Mouse (Mus musculus) MEL (cell line): ENCODE data around the gene Aspscr1. TPM values are rescaled to one million over a fixed set of nuclear protein-coding genes. Genes with fewer than 3 reads are reported as not detected.

Source experiments
- DNase-seq: peaks from one replicate; pipeline ENCODE4 v3.0.0; 2011; ENCODE audit warnings: low read depth, low spot score
- H3K27ac ChIP-seq: 2 replicates; pipeline ENCODE4 v1.5.1; 2012; ENCODE audit warnings: low read depth, mild to moderate bottlenecking, control low read depth, low read length, moderate library complexity; ENCODE audit not compliant: control insufficient read depth
- H3K27me3 ChIP-seq, 2 experiments: fragments of 150-350 bp in 1 of 2; sonication (generic) in 1 of 2; 2 replicates each; pipeline ENCODE4 v1.6.1; 2012; ENCODE audit warnings: low read length in 2 of 2, mild to moderate bottlenecking in 2 of 2, improper control_type of control experiment in 1 of 2, moderate library complexity in 1 of 2; ENCODE audit not compliant: insufficient read depth in 2 of 2, control insufficient read depth in 1 of 2
- H3K36me3 ChIP-seq, 2 experiments: 2 replicates each; pipeline ENCODE4 v1.6.1; 2012 to 2014; ENCODE audit warnings: low read length in 2 of 2, improper control_type of control experiment in 1 of 2, inconsistent platforms in 1 of 2, mild to moderate bottlenecking in 1 of 2; ENCODE audit not compliant: insufficient read depth in 2 of 2, control insufficient read depth in 1 of 2
- H3K4me1 ChIP-seq, 2 experiments: fragments of 150-350 bp in 1 of 2; sonication (generic) in 1 of 2; 2 replicates each; pipeline ENCODE4 v1.6.1; 2012; ENCODE audit warnings: low read length in 2 of 2, improper control_type of control experiment in 1 of 2, mild to moderate bottlenecking in 1 of 2; ENCODE audit not compliant: insufficient read depth in 2 of 2, control insufficient read depth in 1 of 2
- H3K4me3 ChIP-seq, 2 experiments: fragments of 150-350 bp in 1 of 2; sonication (generic) in 1 of 2; 2 replicates each; pipeline ENCODE4 v1.5.1; 2012; ENCODE audit warnings: low read depth in 2 of 2, low read length in 2 of 2, mild to moderate bottlenecking in 2 of 2, moderate library complexity in 2 of 2, control low read depth in 1 of 2, improper control_type of control experiment in 1 of 2; ENCODE audit not compliant: control insufficient read depth in 1 of 2, insufficient read depth in 1 of 2
- H3K79me2 ChIP-seq: 2 replicates; pipeline ENCODE4 v1.6.1; 2012; ENCODE audit warnings: mild to moderate bottlenecking, low read length, moderate library complexity; ENCODE audit not compliant: control insufficient read depth, poor library complexity, insufficient read depth
- H3K9ac ChIP-seq: 2 replicates; pipeline ENCODE4 v1.6.1; 2012; ENCODE audit warnings: low read depth, mild to moderate bottlenecking, control low read depth, low read length, moderate library complexity; ENCODE audit not compliant: control insufficient read depth, poor library complexity, severe bottlenecking
- H3K9me3 ChIP-seq: fragments of 150-350 bp; sonication (generic); replicated peaks from 2 replicates; pipeline ENCODE4 v1.6.1; 2012; ENCODE audit warnings: mild to moderate bottlenecking, low read length, improper control_type of control experiment, moderate library complexity; ENCODE audit not compliant: insufficient read depth
- BHLHE40 ChIP-seq: IDR thresholded peaks from 2 replicates; pipeline ENCODE4 v1.6.1; 2012; ENCODE audit warnings: low read depth, mild to moderate bottlenecking, inconsistent platforms, low read length, improper control_type of control experiment, borderline replicate concordance
- ETS1 ChIP-seq: IDR thresholded peaks from 2 replicates; pipeline ENCODE4 v1.6.1; 2012; ENCODE audit warnings: low read depth, mild to moderate bottlenecking, inconsistent platforms, low read length, improper control_type of control experiment, moderate library complexity
- JUND ChIP-seq: IDR thresholded peaks from 2 replicates; pipeline ENCODE4 v1.6.1; 2011; ENCODE audit warnings: low read depth, mild to moderate bottlenecking, improper control_type of control experiment, low read length
- MAZ ChIP-seq: IDR thresholded peaks from 2 replicates; pipeline ENCODE4 v1.6.1; 2012; ENCODE audit warnings: low read depth, mild to moderate bottlenecking, inconsistent platforms, low read length, improper control_type of control experiment
- MYB ChIP-seq: IDR thresholded peaks from 2 replicates; pipeline ENCODE4 v1.6.1; 2011; ENCODE audit warnings: mild to moderate bottlenecking, low read depth, low read length, improper control_type of control experiment
- POLR2AphosphoS2 ChIP-seq: IDR thresholded peaks from 2 replicates; pipeline ENCODE4 v1.6.1; 2011; ENCODE audit warnings: low read length, improper control_type of control experiment
- RAD21 ChIP-seq: IDR thresholded peaks from 2 replicates; pipeline ENCODE4 v1.6.1; 2011; ENCODE audit warnings: mild to moderate bottlenecking, low read depth, low read length, improper control_type of control experiment
- SMC3 ChIP-seq: IDR thresholded peaks from 2 replicates; pipeline ENCODE4 v1.6.1; 2011; ENCODE audit warnings: low read depth, low read length, improper control_type of control experiment
- TBP ChIP-seq: IDR thresholded peaks from 2 replicates; pipeline ENCODE4 v1.8.0; 2011; ENCODE audit warnings: low read depth, low read length, improper control_type of control experiment
- UBTF ChIP-seq: IDR thresholded peaks from 2 replicates; pipeline ENCODE4 v1.6.1; 2012; ENCODE audit warnings: low read depth, mild to moderate bottlenecking, inconsistent platforms, low read length, improper control_type of control experiment, moderate library complexity, borderline replicate concordance; ENCODE audit not compliant: insufficient read depth
- polyA plus RNA-seq, 2 experiments: library from polyadenylated mRNA; stranded (reverse) in 1 of 2; unstranded in 1 of 2; fragments of >175 nt in 1 of 2; fragments of >200 nt in 1 of 2; gene quantifications; 2 replicates each; pipeline versions ENCODE4 v1.2.1 to v1.2.4; 2012; ENCODE audit warnings: low replicate concordance in 2 of 2, low read depth in 1 of 2; ENCODE audit not compliant: insufficient read length in 2 of 2, insufficient read depth in 1 of 2, missing spikeins in 1 of 2
- total RNA-seq: library from RNA; depleted of rRNA; stranded (reverse); fragments of 300-350 nt; gene quantifications from 2 replicates; pipeline ENCODE4 v1.2.3, GENCODE M21; 2012

Gene Aspscr1
- total and polyA plus RNA-seq, 3 experiments, result 36.2 to 72.5 TPM; not detected in 1

- no peaks in the 10 kb centered on the region for H3K36me3 ChIP-seq
- no peaks in the 10 kb centered on the region for H3K4me1 ChIP-seq
- no peaks in the 10 kb centered on the region for H3K27me3 ChIP-seq
- no peak for TF ChIP-seq JUND
- TF ChIP-seq POLR2AphosphoS2, result peak; percentile 18; the same call in 1 of the 2 replicates
- DNase-seq, result no peak
- no peak overlapping the region for H3K4me3 ChIP-seq
- H3K9me3 ChIP-seq, result no peaks in the 10 kb centered on the region
- H3K9ac ChIP-seq, result no peak overlapping the region
- H3K27ac ChIP-seq, result no peak overlapping the region
- no peaks in the 10 kb centered on the region for H3K79me2 ChIP-seq
These were observed 49.4 kb downstream of the Aspscr1 start for GRCm38 (mm10) chr11:120722067-120722630.

GRCm38 (mm10) chr11:120722761-120723382, 50.1 kb downstream of the Aspscr1 start:
- no peaks in the 10 kb centered on the region for H3K36me3 ChIP-seq
- no peak for DNase-seq
- H3K4me1 ChIP-seq, result no peaks in the 10 kb centered on the region; a peak in 1 of 4 replicates
- H3K9me3 ChIP-seq, result no peaks in the 10 kb centered on the region
- no peak overlapping the region for H3K9ac ChIP-seq
- no peaks in the 10 kb centered on the region for H3K79me2 ChIP-seq
- TF ChIP-seq MAZ, result no peak
- no peak for TF ChIP-seq RAD21
- TF ChIP-seq ETS1, result no peak
- TF ChIP-seq BHLHE40, result no peak
- TF ChIP-seq SMC3, result no peak
- no peak for TF ChIP-seq MYB
- H3K4me3 ChIP-seq, result no peak overlapping the region
- no peaks in the 10 kb centered on the region for H3K27me3 ChIP-seq
- no peak overlapping the region for H3K27ac ChIP-seq

GRCm38 (mm10) chr11:120723509-120723908, 50.7 kb downstream of the Aspscr1 start:
- no peaks in the 10 kb centered on the region for H3K36me3 ChIP-seq

More at GRCm38 (mm10) chr11:120723509-120723908, 50.7 kb downstream of the Aspscr1 start:
- H3K27ac ChIP-seq, result no peak overlapping the region
- DNase-seq, result no peak
- TF ChIP-seq POLR2AphosphoS2, result no peak
- TF ChIP-seq UBTF, result no peak
- no peak for TF ChIP-seq TBP
- H3K9ac ChIP-seq, result no peak overlapping the region
- H3K4me3 ChIP-seq, result no peak overlapping the region
- H3K27me3 ChIP-seq, result no peaks in the 10 kb centered on the region
- H3K9me3 ChIP-seq, result no peaks in the 10 kb centered on the region
- H3K79me2 ChIP-seq, result no peaks in the 10 kb centered on the region
- H3K4me1 ChIP-seq, result no peaks in the 10 kb centered on the region; a peak in 1 of 4 replicates
